ENCODE assay signal across 13 mouse cellular contexts in the genomic region with DNA sequence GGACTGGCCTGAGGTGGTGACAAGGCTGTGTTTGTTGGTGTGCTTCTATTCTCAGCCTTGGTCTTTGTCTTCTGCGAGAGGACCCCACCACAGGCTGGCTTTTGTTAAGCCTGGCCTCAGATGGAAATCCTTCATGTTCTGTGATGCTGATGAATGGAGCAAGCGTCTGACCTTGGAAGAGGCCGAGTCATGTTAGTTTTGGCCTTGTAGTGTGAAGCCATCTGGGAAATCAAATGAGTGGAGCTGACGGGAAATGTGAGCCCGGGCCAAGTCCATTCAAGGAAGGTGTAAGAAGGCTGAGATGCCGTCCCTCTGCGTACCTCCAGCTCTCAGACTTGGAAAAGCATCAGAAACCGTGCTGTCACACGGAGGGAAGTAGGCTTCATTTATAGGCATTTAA.
DNase-seq lines count a peak whose midpoint lies in the region; ATAC-seq lines count a peak whose summit lies in the region.
"Had no signal": no experiment of that assay in that cellular context is flagged by ENCODE, and none has a peak within 500 bp of the region (broad histone marks: within the 10 kb centered on the region; RNA-seq: fewer than 3 reads in every experiment).

No protein-coding gene starts in this region.

- DNase-seq in kidney, adult 11 months = peak; percentile 6
- DNase-seq in kidney, adult 18-20 months = no peak
- DNase-seq in adrenal gland, adult 2 months = peak; percentile 83
- DNase-seq in heart, adult 9 months (ENCODE audit: low spot score in 2 of 2) = peak; percentile 49 to 62
- peak; percentile 35 to 44 for DNase-seq in kidney, postnatal 25 days
- no peak for DNase-seq in cerebellum, postnatal 4 days (ENCODE audit: low spot score in 2 of 2)
- DNase-seq in urinary bladder, adult 2 months (ENCODE audit: low spot score) = no peak
- DNase-seq: liver; thymus, postnatal 4 days had no signal

- H3K9ac ChIP-seq in midbrain, embryonic 15.5 days = no peak overlapping the region
- H3K9ac ChIP-seq: neural tube, embryonic 12.5 days had no signal

- no peaks in the 10 kb centered on the region for H3K9me3 ChIP-seq in midbrain, embryonic 15.5 days
- H3K9me3 ChIP-seq: megakaryocyte, embryonic 14.5 days; neural tube, embryonic 12.5 days had no signal

- no peak overlapping the region for H3K27ac ChIP-seq in midbrain, embryonic 15.5 days
- H3K27ac ChIP-seq: neural tube, embryonic 12.5 days had no signal

- no peak overlapping the region for H3K4me3 ChIP-seq in midbrain, embryonic 15.5 days
- H3K4me3 ChIP-seq: megakaryocyte, embryonic 14.5 days; neural tube, embryonic 12.5 days had no signal

- no peaks in the 10 kb centered on the region for H3K36me3 ChIP-seq in midbrain, embryonic 15.5 days (replicated peaks)
- H3K36me3 ChIP-seq: neural tube, embryonic 12.5 days had no signal

- H3K4me1 ChIP-seq in midbrain, embryonic 15.5 days = no peaks in the 10 kb centered on the region
- H3K4me1 ChIP-seq: megakaryocyte, embryonic 14.5 days had no signal

- 63% methylated on average over 9 of the region's 9 CpGs for WGBS in midbrain, embryonic 15.5 days

- ATAC-seq in midbrain, embryonic 15.5 days (replicated peaks) = no peak
- ATAC-seq: forebrain, embryonic 16.5 days had no signal

- no peak overlapping the region for H3K4me2 ChIP-seq in midbrain, embryonic 15.5 days
- H3K4me2 ChIP-seq: neural tube, embryonic 12.5 days had no signal

- no peaks in the 10 kb centered on the region for H3K27me3 ChIP-seq in midbrain, embryonic 15.5 days (replicated peaks)
- H3K27me3 ChIP-seq: megakaryocyte, embryonic 14.5 days; neural tube, embryonic 12.5 days had no signal

Comparison
In these comparisons a context has a peak if more than half of its experiments do, and no peak if none do; other contexts are left out.
1. DNase-seq: peak in kidney, adult 11 months (single experiment), adrenal gland, adult 2 months (single experiment), heart, adult 9 months (2 of 2) and kidney, postnatal 25 days (2 of 2); none in kidney, adult 18-20 months (single experiment), cerebellum, postnatal 4 days (0 of 2) and urinary bladder, adult 2 months (single experiment).